Mouse (Mus musculus) forebrain, embryonic 15.5 days (tissue): Measurements from ENCODE around the gene Gja10. TPM values are rescaled to one million over a fixed set of nuclear protein-coding genes. Genes with fewer than 3 reads are reported as not detected.

Source experiments
- ATAC-seq: fragments of 200-750 bp; cut with Nextera tagmentation; replicated peaks from 2 replicates; pipeline ENCODE4 v1.8.0; 2017; ENCODE audit warnings: mild to moderate bottlenecking, moderate TSS enrichment, moderate library complexity
- H3K27ac ChIP-seq: fragments of 300-500 bp; sonication (generic); replicated peaks from 2 replicates; pipeline ENCODE4 v1.5.1; 2015; ENCODE audit warnings: mild to moderate bottlenecking, inconsistent platforms
- H3K27me3 ChIP-seq: fragments of 300-500 bp; sonication (generic); 2 replicates; pipeline ENCODE4 v1.6.1; 2015; ENCODE audit warnings: inconsistent platforms
- H3K36me3 ChIP-seq: fragments of 300-500 bp; sonication (generic); 2 replicates; pipeline ENCODE4 v1.6.1; 2015; ENCODE audit warnings: mild to moderate bottlenecking, inconsistent platforms
- H3K4me1 ChIP-seq: fragments of 300-500 bp; sonication (generic); 2 replicates; pipeline ENCODE4 v1.6.1; 2015; ENCODE audit warnings: inconsistent platforms
- H3K4me2 ChIP-seq: fragments of 300-500 bp; sonication (generic); replicated peaks from 2 replicates; pipeline ENCODE4 v1.6.1; 2015; ENCODE audit warnings: mild to moderate bottlenecking, inconsistent platforms
- H3K4me3 ChIP-seq: fragments of 300-500 bp; sonication (generic); 2 replicates; pipeline ENCODE4 v1.5.1; 2015; ENCODE audit warnings: mild to moderate bottlenecking, inconsistent platforms
- H3K9ac ChIP-seq: fragments of 300-500 bp; sonication (generic); replicated peaks from 2 replicates; pipeline ENCODE4 v1.6.1; 2015; ENCODE audit warnings: mild to moderate bottlenecking, inconsistent platforms
- H3K9me3 ChIP-seq: fragments of 300-500 bp; sonication (generic); 2 replicates; pipeline ENCODE4 v1.6.1; 2016; ENCODE audit warnings: inconsistent platforms
- WGBS: fragments of 180-500 bp; shearing (Covaris S2); methylation state at CpG from one replicate; pipeline ENCODE4 v1.1.7; 2015; ENCODE audit warnings: mixed read lengths; 5-methylcytosine and 5-hydroxymethylcytosine counted together
- polyA plus RNA-seq: library from polyadenylated mRNA; unstranded; fragments of >200 nt; fragmentation: Nextera tagmentation; extraction: Ambion mirVana; gene quantifications from 2 replicates; pipeline ENCODE4 v1.2.1, GENCODE M21; 2015

Gja10 gene
- polyA plus RNA-seq, 1 experiment from 2014 or later, result not detected

DNA sequence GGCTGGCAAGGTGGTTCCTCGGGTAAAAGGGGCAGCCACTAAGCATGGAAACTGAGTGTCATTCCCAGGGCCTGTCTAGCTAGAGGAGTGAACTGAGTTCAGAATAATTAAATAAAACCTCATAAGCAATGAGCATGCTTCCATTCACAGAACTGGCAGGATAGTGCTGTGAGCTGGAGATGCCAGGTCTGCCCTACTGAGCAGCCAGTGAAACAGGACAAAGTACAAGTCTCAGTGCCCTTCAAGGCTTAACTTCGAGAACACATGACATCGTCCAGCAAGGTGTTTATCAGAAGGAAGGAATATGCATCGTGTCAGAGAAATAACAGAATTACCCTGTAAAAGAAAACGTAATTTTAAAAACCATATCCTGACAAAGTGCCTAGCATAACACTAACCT, 29.0 kb downstream of the Gja10 start:
- peaks cover 25% of the 10 kb centered on the region for H3K4me1 ChIP-seq
- WGBS, result 85% methylated on average over 5 of the region's 5 CpGs
- no peak overlapping the region for H3K27ac ChIP-seq
- peaks cover 18% of the 10 kb centered on the region for H3K36me3 ChIP-seq
- no peaks in the 10 kb centered on the region for H3K9me3 ChIP-seq
- H3K27me3 ChIP-seq, result no peaks in the 10 kb centered on the region
- H3K9ac ChIP-seq, result no peak overlapping the region
- no peak for ATAC-seq
- H3K4me2 ChIP-seq, result no peak overlapping the region
- H3K4me3 ChIP-seq, result no peak overlapping the region

DNA sequence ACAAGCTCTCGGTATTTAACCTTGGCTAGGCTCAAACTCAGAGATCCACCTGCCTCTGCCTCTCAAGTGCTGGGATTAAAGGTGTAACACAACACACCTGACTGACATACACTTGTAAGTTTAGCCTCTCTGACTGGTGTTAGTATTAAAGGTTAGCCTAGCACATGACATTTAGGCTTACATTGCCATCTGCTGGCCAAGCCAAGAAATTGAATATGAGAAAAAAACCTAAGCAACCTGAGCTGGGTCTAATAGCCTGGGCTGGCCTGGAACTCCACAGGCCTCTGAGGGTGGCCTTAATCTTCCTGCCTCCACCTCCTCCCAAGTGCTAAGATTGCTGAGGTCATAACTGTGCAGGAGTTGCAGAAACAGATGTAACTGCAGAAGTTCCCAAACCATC, 30.4 kb downstream of the Gja10 start:
- 66% methylated on average over 1 of the region's 1 CpGs for WGBS
- ATAC-seq, result peak; percentile 41

DNA sequence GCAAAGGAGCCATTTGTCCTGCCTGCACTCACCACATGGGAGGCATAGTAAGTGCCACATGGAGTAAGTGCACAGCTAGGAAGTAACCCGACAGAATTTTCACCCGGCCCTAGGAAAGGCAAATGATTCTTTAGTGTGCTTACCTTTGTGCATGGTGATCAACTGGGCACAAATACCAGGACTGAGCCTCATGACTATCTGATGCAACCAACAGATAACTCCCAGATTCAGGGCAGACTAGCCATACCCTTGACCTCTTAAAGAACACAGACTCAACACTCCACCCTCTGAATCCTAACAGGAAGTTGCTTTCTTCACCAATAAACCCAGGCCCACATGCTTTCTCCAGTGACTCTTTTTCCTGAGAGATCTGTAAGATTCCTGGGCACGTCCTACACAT, 31.1 kb downstream of the Gja10 start:
- WGBS, result 68% methylated on average over 3 of the region's 3 CpGs

More for the DNA sequence above, 30.4 kb downstream of the Gja10 start:
- no peak overlapping the region for H3K4me2 ChIP-seq
- H3K9ac ChIP-seq, result no peak overlapping the region
- H3K27me3 ChIP-seq, result no peaks in the 10 kb centered on the region
- H3K9me3 ChIP-seq, result no peaks in the 10 kb centered on the region
- no peak overlapping the region for H3K27ac ChIP-seq
- H3K36me3 ChIP-seq, result peaks cover 13% of the 10 kb centered on the region
- peaks cover 27% of the 10 kb centered on the region for H3K4me1 ChIP-seq
- no peak overlapping the region for H3K4me3 ChIP-seq

DNA sequence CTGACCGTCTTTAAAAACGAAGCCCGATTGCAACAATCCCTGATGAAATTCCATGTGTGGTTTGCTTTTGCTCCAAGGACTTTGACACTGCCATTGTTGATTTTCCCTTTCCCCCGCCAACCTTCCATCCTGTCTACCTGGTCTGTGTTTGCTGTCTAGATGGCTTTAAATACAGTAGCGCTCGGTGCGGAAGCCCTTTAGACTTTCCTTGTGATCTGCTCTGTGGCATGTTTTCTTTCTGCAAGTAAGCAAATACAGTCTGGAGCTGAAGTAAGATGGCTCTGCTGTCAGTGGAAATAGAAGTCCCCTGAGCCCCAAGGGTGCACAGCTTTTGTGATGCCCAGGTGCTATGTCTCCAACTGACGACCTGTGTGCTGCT, 31.6 kb downstream of the Gja10 start:
- H3K4me3 ChIP-seq, result no peak overlapping the region
- peak overlapping the region; percentile 56 for H3K27ac ChIP-seq
- H3K36me3 ChIP-seq, result peaks cover 2% of the 10 kb centered on the region; the same call in 1 of the 2 replicates
- H3K9me3 ChIP-seq, result no peaks in the 10 kb centered on the region
- ATAC-seq, result no peak
- H3K4me1 ChIP-seq, result peaks cover 27% of the 10 kb centered on the region
- no peaks in the 10 kb centered on the region for H3K27me3 ChIP-seq
- no peak overlapping the region for H3K4me2 ChIP-seq
- H3K9ac ChIP-seq, result no peak overlapping the region
- 65% methylated on average over 8 of the region's 8 CpGs for WGBS

More for the DNA sequence above, 31.1 kb downstream of the Gja10 start:
- H3K4me1 ChIP-seq, result peaks cover 27% of the 10 kb centered on the region
- no peak for ATAC-seq
- peaks cover 6% of the 10 kb centered on the region; the same call in 1 of the 2 replicates for H3K36me3 ChIP-seq
- H3K27ac ChIP-seq, result 0 out of 2 replicates have a peak overlapping the region, but pooled peaks have one; percentile 56
- no peaks in the 10 kb centered on the region for H3K9me3 ChIP-seq
- no peaks in the 10 kb centered on the region for H3K27me3 ChIP-seq
- H3K9ac ChIP-seq, result no peak overlapping the region
- H3K4me3 ChIP-seq, result no peak overlapping the region
- no peak overlapping the region for H3K4me2 ChIP-seq

DNA sequence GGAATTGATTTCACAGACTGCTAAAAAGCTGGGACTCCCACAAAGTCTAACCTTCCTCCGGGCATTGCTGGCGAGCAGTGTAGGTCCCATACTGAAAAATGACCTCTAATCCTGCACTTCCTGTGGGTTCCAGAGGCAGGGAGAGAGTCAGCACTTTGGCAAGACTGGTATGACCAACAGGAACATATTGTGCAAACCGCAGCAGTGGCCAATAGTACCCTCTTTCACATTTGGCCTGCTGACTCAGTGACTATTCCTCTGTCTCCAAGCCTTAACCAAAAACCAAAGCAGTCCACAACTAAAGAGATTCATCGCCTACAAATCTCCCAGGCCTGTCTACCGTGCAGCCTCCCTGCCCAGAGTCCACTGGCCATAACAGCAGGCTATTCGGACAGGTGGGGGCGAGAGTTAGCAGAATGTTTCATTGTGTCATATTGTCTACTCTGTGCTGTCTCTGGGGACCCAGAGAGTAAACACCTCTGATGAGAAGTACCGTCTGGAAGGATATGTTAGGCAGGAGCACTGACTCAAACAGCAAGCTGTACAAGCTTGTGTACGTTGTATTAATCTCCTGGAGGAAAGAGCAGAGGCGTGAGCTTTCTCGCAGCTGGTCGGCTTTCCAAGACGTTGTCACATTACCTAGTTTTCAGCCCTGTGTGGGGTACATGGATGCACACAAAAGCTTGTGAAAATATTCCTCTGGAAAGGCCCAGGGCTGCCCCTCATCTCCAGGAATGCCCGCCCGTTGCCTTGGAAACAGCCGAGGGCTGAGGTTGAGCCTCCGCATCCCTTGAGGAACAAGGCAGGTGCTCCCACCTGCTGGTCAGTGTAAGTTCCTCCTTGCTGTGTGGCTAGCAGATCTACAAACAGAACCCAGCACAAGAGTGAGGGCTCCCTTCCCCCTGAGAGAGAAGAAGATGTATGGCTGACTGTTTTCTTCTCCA, 32.3 kb downstream of the Gja10 start:
- Histone ChIP-seq H3K27me3 (no peaks in the 10 kb centered on the region), H3K9ac (no peak overlapping the region; the same call in 1 of the 2 replicates), H3K4me1 (peaks cover 27% of the 10 kb centered on the region), H3K27ac (peak overlapping the region; percentile 56), H3K9me3 (no peaks in the 10 kb centered on the region), H3K4me3 (no peak overlapping the region), H3K36me3 (no peaks in the 10 kb centered on the region; the same call in 1 of the 2 replicates), H3K4me2 (no peak overlapping the region)
- 34% methylated on average over 17 of the region's 17 CpGs for WGBS
- peak; percentile 72 for ATAC-seq

DNA sequence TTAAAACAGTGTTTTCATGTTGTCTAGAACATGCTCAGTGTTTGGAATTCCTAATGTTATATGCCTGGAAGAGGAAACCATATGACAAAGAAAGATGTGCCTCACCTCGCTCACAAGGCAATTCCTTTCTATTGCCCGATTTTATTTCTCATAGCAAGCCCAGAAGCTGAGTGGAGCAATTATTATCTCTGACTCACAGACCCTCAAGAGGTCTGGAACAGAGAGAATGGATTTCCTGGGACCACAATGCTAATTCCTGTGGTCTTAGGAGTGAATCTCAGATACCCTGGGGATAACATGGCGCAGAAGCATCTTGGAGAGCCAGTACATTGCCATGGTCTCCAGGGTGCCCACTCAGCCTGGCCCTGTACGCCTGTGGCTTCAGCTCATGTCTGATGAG, 33.5 kb downstream of the Gja10 start:
- Histone ChIP-seq H3K9me3 (no peaks in the 10 kb centered on the region), H3K4me3 (no peak overlapping the region), H3K4me2 (no peak overlapping the region), H3K27ac (peak overlapping the region; percentile 46), H3K4me1 (peaks cover 27% of the 10 kb centered on the region), H3K36me3 (no peaks in the 10 kb centered on the region; the same call in 1 of the 2 replicates), H3K9ac (no peak overlapping the region), H3K27me3 (no peaks in the 10 kb centered on the region)
- ATAC-seq, result no peak
- 69% methylated on average over 4 of the region's 4 CpGs for WGBS

DNA sequence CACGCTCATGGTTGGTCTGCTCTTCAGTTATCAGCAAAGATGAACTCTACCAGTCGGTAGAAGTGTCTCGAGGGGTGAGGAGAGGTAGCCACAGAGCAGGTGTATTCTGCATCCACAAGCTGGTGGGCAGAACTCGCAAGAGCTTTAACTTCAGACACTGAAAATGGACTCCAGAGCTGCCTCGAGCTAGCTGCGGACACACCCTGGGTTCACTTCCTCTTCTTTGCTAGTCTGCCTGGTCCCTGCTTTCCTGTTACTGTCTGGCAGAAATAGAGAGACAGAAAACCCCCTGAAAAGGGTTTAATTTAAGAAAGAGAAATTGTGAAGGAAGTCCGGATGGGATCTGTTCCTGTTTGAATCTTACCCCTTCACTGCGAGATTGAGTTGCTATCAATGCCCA, 37.6 kb downstream of the Gja10 start:
- ATAC-seq, result no peak
- WGBS, result 92% methylated on average over 8 of the region's 8 CpGs
- peaks cover 19% of the 10 kb centered on the region for H3K36me3 ChIP-seq

DNA sequence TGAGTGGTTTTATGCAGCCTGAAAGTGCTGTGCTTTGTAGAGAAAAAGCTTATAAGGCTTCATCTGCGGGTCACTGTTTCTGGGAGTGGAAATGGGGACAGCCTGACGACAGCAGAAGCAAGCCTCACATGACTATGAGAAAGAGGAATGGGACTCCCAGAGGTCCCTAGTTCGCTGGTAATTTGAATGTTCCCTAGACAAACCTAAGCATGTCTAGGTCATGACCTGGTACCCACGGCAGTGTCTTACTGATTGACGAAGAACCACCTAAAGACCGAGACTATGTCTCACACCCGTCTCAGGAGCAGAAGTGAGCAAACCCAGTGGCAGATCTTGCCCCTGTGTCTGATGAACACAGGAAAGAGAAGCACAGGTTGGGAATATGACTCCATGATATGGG, 38.1 kb downstream of the Gja10 start:
- Histone ChIP-seq H3K4me3 (no peak overlapping the region), H3K27me3 (no peaks in the 10 kb centered on the region), H3K27ac (no peak overlapping the region), H3K9ac (no peak overlapping the region), H3K4me2 (no peak overlapping the region), H3K9me3 (no peaks in the 10 kb centered on the region), H3K4me1 (peaks cover 25% of the 10 kb centered on the region), H3K36me3 (peaks cover 19% of the 10 kb centered on the region)
- 91% methylated on average over 7 of the region's 7 CpGs for WGBS
- ATAC-seq, result no peak

More for the DNA sequence above, 37.6 kb downstream of the Gja10 start:
- no peaks in the 10 kb centered on the region for H3K9me3 ChIP-seq
- H3K4me1 ChIP-seq, result peaks cover 30% of the 10 kb centered on the region
- H3K9ac ChIP-seq, result no peak overlapping the region
- H3K4me2 ChIP-seq, result no peak overlapping the region
- H3K27ac ChIP-seq, result no peak overlapping the region
- no peak overlapping the region for H3K4me3 ChIP-seq
- H3K27me3 ChIP-seq, result no peaks in the 10 kb centered on the region

DNA sequence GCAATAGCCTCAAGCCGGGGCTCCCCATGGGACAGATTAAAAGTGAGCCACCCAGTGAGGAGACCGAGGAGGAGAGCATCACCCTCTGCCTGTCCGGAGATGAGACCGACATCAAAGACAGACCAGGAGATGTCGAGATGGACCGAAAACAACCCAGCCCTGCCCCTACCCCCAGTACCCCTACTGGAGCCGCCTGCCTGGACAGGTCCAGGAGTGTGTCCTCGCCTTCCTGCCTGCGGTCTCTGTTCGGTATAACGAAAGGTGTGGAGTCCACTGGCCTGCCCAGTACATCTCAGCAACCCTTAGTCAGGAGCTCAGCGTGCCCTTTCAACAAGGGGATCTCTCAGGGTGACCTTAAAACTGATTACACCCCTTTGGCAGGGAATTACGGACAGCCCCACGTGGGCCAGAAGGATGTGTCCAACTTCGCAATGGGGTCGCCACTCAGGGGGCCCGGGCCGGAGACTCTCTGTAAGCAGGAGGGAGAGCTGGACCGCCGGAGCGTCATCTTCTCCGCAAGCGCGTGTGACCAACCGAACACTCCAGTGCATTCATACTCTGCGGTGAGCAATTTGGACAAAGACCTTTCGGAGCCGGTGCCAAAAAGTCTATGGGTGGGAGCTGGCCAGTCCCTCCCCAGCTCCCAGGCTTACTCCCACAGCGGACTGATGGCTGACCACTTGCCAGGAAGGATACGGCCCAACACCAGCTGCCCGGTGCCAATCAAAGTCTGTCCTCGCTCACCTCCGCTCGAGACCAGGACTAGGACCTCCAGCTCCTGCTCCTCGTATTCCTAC, 40.0 kb downstream of the Gja10 start:
- no peak overlapping the region for H3K4me3 ChIP-seq
- 95% methylated on average over 35 of the region's 35 CpGs for WGBS
- H3K27me3 ChIP-seq, result no peaks in the 10 kb centered on the region
- no peak overlapping the region; the same call in 1 of the 2 replicates for H3K9ac ChIP-seq
- ATAC-seq, result peak; percentile 37; the same call in 1 of the 2 replicates
- peaks cover 19% of the 10 kb centered on the region for H3K36me3 ChIP-seq
- no peak overlapping the region for H3K4me2 ChIP-seq
- H3K9me3 ChIP-seq, result no peaks in the 10 kb centered on the region
- peak overlapping the region; percentile 79; the same call in 1 of the 2 replicates for H3K27ac ChIP-seq
- H3K4me1 ChIP-seq, result peaks cover 18% of the 10 kb centered on the region; the same call in 1 of the 2 replicates

DNA sequence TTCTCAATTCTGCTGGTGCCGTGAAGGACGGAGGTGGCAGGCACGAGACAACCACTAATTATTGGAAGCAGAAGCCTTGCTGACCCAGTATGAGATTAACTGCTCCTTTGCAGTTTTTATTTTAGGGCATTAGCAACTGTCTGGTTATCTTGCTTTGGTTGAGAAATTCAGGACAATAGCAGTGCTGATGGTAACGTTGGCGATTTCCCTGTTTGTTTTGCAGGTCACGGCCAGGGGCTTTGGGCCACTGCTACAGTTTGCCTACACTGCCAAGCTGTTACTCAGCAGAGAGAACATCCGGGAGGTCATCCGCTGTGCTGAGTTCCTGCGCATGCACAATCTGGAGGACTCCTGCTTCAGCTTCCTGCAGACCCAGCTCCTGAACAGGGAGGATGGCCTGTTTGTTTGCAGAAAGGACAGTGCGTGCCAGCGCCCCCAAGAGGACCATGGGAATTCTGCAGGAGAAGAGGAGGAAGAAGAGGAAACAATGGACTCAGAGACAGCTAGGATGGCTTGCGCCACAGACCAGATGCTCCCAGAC, 40.9 kb downstream of the Gja10 start:
- peaks cover 19% of the 10 kb centered on the region for H3K36me3 ChIP-seq
- H3K9ac ChIP-seq, result 0 out of 2 replicates have a peak overlapping the region, but pooled peaks have one; percentile 17
- H3K27ac ChIP-seq, result peak overlapping the region; percentile 79
- H3K27me3 ChIP-seq, result no peaks in the 10 kb centered on the region
- no peak overlapping the region for H3K4me3 ChIP-seq
- H3K9me3 ChIP-seq, result no peaks in the 10 kb centered on the region
- 47% methylated on average over 12 of the region's 12 CpGs for WGBS
- no peak overlapping the region for H3K4me2 ChIP-seq
- peak; percentile 46; the same call in 1 of the 2 replicates for ATAC-seq
- peaks cover 18% of the 10 kb centered on the region; the same call in 1 of the 2 replicates for H3K4me1 ChIP-seq

DNA sequence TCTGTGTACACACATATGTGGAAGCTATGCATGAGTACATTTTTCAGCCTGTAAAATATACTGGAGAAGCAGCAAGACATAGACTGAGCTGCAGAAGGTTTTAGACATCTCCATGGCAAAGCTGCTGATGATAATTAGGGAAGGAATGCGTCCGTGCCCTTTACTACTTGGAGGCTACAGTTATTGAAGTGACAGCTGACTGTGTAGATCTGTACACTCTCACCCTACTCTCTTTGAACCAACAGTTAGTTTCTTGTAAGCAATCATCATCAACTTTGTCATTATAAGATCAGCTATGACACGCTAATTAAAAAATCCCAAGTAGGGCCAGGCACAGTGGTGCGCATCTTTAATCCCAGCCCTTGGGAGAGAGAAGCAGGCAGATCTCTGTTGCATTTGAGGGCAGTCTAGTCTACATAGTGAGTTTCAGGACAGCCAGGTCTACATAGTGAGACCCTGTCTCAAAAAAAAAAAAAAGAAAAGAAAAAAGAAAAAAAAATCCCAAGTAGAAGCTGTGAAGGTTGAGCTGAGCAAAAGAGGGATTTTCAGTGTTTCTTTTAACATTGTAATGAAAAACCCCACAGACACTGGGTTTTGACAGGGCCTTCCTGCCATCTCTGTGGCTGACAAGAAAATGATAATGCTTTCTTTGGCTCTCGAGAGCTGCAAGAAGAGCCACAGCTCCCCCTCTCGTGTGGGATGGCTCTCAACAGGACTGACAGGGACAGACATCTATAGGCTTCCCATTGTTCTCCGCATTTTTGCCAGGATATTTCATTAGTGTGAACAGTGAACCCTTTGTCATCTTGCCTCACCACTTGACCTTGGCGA, 41.6 kb downstream of the Gja10 start:
- no peak overlapping the region for H3K4me2 ChIP-seq
- H3K27ac ChIP-seq, result peak overlapping the region; percentile 79
- WGBS, result 50% methylated on average over 8 of the region's 8 CpGs
- peaks cover 18% of the 10 kb centered on the region; the same call in 1 of the 2 replicates for H3K4me1 ChIP-seq
- no peak overlapping the region for H3K4me3 ChIP-seq
- 0 out of 2 replicates have a peak overlapping the region, but pooled peaks have one; percentile 17 for H3K9ac ChIP-seq
- no peaks in the 10 kb centered on the region for H3K27me3 ChIP-seq
- peaks cover 19% of the 10 kb centered on the region for H3K36me3 ChIP-seq
- no peaks in the 10 kb centered on the region for H3K9me3 ChIP-seq
- ATAC-seq, result peak; percentile 59; the same call in 1 of the 2 replicates
